Mouse (Mus musculus) heart, postnatal 0 days (tissue): Measurements from ENCODE around the gene Adprh.

Experiments
- CTCF ChIP-seq: IDR thresholded peaks from 2 replicates; pipeline ENCODE4 v1.5.1; 2016; ENCODE audit warnings: antibody characterized with exemption, control low read depth, low read depth
- EP300 ChIP-seq: IDR thresholded peaks from 2 replicates; pipeline ENCODE4 v1.6.1; 2016; ENCODE audit warnings: antibody characterized with exemption, low read depth

GRCm38 (mm10) chr16:38401468-38401867 is 51.0 kb downstream of the Adprh start:
- TF ChIP-seq CTCF (no peak), EP300 (no peak)
